20 mouse cellular contexts compared by ENCODE assay signal in the genomic region with DNA sequence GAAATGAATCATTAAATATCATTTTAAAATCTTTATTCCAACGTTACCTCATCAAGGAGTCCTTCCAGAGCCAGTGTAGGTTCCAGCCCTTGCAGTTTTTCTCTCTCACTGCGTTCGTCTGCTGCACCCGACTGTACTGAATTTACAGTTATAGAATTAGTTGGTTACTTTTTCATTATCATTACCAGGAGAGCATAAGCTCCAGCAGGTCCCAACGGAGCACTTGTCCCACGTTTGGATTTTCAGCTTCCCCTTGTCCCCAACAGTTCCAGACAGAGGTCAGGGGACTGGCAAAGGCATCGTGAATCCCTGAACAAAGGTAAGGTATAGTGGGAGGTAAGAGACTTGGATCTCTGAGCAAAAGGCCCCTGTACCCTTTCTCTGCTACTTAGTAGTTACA. TPM values are rescaled to one million over a fixed set of nuclear protein-coding genes. Genes with fewer than 3 reads are reported as not detected.
DNase-seq lines count a peak whose midpoint lies in the region; ATAC-seq lines count a peak whose summit lies in the region.
"Had no signal": no experiment of that assay in that cellular context is flagged by ENCODE, and none has a peak within 500 bp of the region (broad histone marks: within the 10 kb centered on the region; RNA-seq: fewer than 3 reads in every experiment).

No protein-coding gene starts in this region.

- peaks cover 2% of the 10 kb centered on the region for H3K27me3 ChIP-seq in midbrain, embryonic 11.5 days (ENCODE audit: control insufficient read depth, insufficient read depth, low read length)
- H3K27me3 ChIP-seq in midbrain, embryonic 16.5 days (ENCODE audit: control insufficient read depth, insufficient read depth, low read depth, low read length): no peaks in the 10 kb centered on the region
- H3K27me3 ChIP-seq: CH12.LX, Patski had no signal

- H3K9me3 ChIP-seq in midbrain, embryonic 11.5 days (ENCODE audit: control insufficient read depth, low read length): no peaks in the 10 kb centered on the region
- no peaks in the 10 kb centered on the region for H3K9me3 ChIP-seq in midbrain, embryonic 16.5 days (replicated peaks; ENCODE audit: control insufficient read depth, low read length, poor library complexity, severe bottlenecking)
- H3K9me3 ChIP-seq: G1E had no signal

- no peak overlapping the region for H3K9ac ChIP-seq in midbrain, embryonic 11.5 days (ENCODE audit: low read length)
- no peak overlapping the region for H3K9ac ChIP-seq in midbrain, embryonic 16.5 days (ENCODE audit: low read depth, low read length)

- H3K4me3 ChIP-seq in midbrain, embryonic 11.5 days (ENCODE audit: low read depth, low read length): no peak overlapping the region
- no peak overlapping the region for H3K4me3 ChIP-seq in midbrain, embryonic 16.5 days (ENCODE audit: low read depth, low read length)

- WGBS in midbrain, embryonic 11.5 days: 81% methylated on average over 7 of the region's 7 CpGs
- 82% methylated on average over 7 of the region's 7 CpGs for WGBS in midbrain, embryonic 16.5 days

- DNase-seq in heart, adult 11 months: peak; percentile 56
- DNase-seq in heart, adult 8-10 months (ENCODE audit: low spot score): no peak
- DNase-seq in midbrain, embryonic 11.5 days (ENCODE audit: low spot score, missing footprints): peak; percentile 62
- DNase-seq: adrenal gland, adult 2 months; adrenal gland, adult 8-10 months; adrenal gland, postnatal 10 days; adrenal gland, postnatal 14 days; adrenal gland, postnatal 25 days; adrenal gland, postnatal 36 days; B cell, adult 2 months; cerebellum, adult 11 months; cerebellum, adult 11-12 months; cerebellum, adult 18-20 months had no signal

- peaks cover 11% of the 10 kb centered on the region; the same call in 1 of the 2 replicates for H3K4me1 ChIP-seq in midbrain, embryonic 11.5 days (ENCODE audit: control insufficient read depth, insufficient read depth, low read length)
- H3K4me1 ChIP-seq in midbrain, embryonic 16.5 days (ENCODE audit: control insufficient read depth, insufficient read depth, low read length): no peaks in the 10 kb centered on the region

- ATAC-seq in midbrain, embryonic 11.5 days (ENCODE audit: low FRiP score): no peak
- ATAC-seq in midbrain, embryonic 16.5 days: no peak
- ATAC-seq: activated CD4-positive, CD25-positive, alpha-beta regulatory T cell, adult 4 months; CD4-positive, CD25-positive, alpha-beta regulatory T cell, adult 4 months; Patski had no signal

- H3K27ac ChIP-seq in midbrain, embryonic 11.5 days (ENCODE audit: low read depth, low read length): no peak overlapping the region
- no peak overlapping the region for H3K27ac ChIP-seq in midbrain, embryonic 16.5 days (ENCODE audit: low read length)

- no peaks in the 10 kb centered on the region for H3K36me3 ChIP-seq in midbrain, embryonic 11.5 days (ENCODE audit: control insufficient read depth, insufficient read depth, low read length)
- H3K36me3 ChIP-seq in midbrain, embryonic 16.5 days (ENCODE audit: control insufficient read depth, insufficient read depth, low read length): no peaks in the 10 kb centered on the region
- H3K36me3 ChIP-seq: G1E had no signal

- no peak overlapping the region for H3K4me2 ChIP-seq in midbrain, embryonic 11.5 days
- H3K4me2 ChIP-seq in midbrain, embryonic 16.5 days (ENCODE audit: low read length): no peak overlapping the region

RNA-seq across cellular contexts. Expression of gene Cdh6, which starts 35.2 kb away (rescaled TPM):
- total RNA-seq in heart, adult 8-10 months (2022): under 1 TPM; 0.26 to 0.31 (median 0.29) TPM
- 7.4 and 8.8 TPM in 2 replicates for polyA plus RNA-seq in midbrain, embryonic 11.5 days (2014; fragmentation: Nextera tagmentation; extraction: Ambion mirVana)
- 18.8 and 19.7 TPM in 2 replicates for polyA plus RNA-seq in midbrain, embryonic 16.5 days (2015; fragmentation: Nextera tagmentation; extraction: Ambion mirVana)
- total RNA-seq: MEL had no signal
- polyA plus RNA-seq: G1E had no signal
